Mouse (Mus musculus) embryonic fibroblast, embryonic 13.5 days (primary cell): ENCODE data around the gene Hoxb8. TPM values are rescaled to one million over a fixed set of nuclear protein-coding genes. Genes with fewer than 3 reads are reported as not detected.
A peak's percentile ranks its signal among the peaks of the same experiment; 100 is the strongest.

Experiments used
- H3K27ac ChIP-seq: 2 replicates; pipeline ENCODE4 v1.5.1; 2012; ENCODE audit warnings: low read length, control low read depth, inconsistent platforms; ENCODE audit not compliant: insufficient read depth
- H3K4me1 ChIP-seq: 2 replicates; pipeline ENCODE4 v1.6.1; 2011; ENCODE audit warnings: low read length; ENCODE audit not compliant: control insufficient read depth, insufficient read depth
- H3K4me3 ChIP-seq: 2 replicates; pipeline ENCODE4 v1.5.1; 2011; ENCODE audit warnings: mild to moderate bottlenecking, control low read depth, low read length; ENCODE audit not compliant: insufficient read depth
- CTCF ChIP-seq: IDR thresholded peaks from 2 replicates; pipeline ENCODE4 v1.5.1; 2011; ENCODE audit warnings: mild to moderate bottlenecking, control low read depth, low read length, moderate library complexity, borderline replicate concordance; ENCODE audit not compliant: insufficient read depth
- POLR2A ChIP-seq: IDR thresholded peaks from 2 replicates; pipeline ENCODE4 v1.6.1; 2011; ENCODE audit warnings: low read depth, mild to moderate bottlenecking, control low read depth, low read length, moderate library complexity
- polyA plus RNA-seq: library from polyadenylated mRNA; stranded (reverse); fragments of >200 nt; gene quantifications from 2 replicates; pipeline ENCODE4 v1.2.4, GENCODE M21; 2011; ENCODE audit warnings: low read depth; ENCODE audit not compliant: missing spikeins, insufficient read length

Gene Hoxb8
- polyA plus RNA-seq, 1 experiment, result 11.7 TPM

DNA sequence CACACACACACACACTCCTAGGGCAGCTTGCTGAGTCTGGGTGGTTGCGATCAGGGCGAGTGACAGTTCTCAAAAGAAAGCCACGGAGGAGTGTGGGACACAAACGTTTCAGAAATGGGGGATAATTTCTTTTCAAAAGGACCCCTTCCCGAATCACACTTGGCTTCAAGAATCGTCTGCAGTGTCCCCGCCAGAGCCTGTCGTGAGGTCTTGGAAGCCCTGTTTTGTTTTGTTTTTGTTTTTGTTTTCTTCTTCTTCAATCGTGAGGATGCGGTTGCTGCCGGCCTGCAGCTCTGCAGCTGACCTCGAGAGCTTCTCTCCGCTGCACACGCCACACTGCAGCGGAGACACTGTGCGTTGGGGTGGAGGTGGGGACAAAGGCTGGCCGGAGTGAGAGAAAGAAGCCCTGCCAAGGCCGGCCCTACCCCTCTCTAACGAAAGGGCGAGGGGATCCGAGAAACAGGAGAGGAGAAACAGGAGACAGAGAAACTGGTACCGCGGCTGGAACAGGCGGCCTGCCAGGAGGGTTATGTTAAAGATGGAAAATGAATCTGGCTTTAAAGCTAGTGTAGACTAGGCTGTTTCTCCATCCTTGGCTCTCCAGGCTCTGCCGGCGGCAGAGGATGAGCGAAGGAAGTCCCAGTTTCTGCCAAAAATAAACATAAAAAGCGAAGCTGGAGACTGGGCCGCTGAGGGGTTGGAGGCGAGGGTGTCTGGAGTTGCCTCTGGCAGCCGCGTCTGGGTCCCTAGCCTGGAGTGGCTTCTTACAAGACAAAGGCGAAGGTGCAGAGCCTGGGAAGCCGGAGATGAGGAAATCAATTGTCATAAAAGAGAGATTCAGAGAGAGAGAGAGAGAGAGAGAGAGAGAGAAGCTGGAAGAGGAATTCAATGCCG lies 4.3 kb upstream of the Hoxb8 start:
- H3K27ac ChIP-seq, result peak overlapping the region; percentile 55
- H3K4me1 ChIP-seq, result no peaks in the 10 kb centered on the region
- no peak for TF ChIP-seq POLR2A
- TF ChIP-seq CTCF, result no peak
- no peak overlapping the region for H3K4me3 ChIP-seq

DNA sequence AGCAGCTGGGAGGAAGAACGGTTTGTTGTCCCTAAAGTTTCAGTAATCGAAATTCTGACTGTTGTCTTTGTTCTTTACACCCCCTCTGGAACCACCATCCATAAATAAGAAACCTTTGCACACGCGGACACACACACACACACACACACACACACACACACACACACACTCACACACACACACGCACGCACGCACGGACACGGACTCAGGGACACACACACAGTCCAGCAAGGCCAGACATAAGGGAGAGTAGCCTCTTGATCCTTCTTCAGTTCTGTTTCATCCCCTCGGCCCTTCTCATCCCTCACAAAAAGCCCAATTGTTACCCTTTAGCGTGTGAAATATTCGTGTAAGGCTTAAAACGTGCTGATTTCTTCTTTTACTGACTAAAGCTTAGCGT lies 3.4 kb upstream of the Hoxb8 start:
- Histone ChIP-seq H3K4me3 (no peak overlapping the region), H3K27ac (peak overlapping the region; percentile 55), H3K4me1 (no peaks in the 10 kb centered on the region)
- TF ChIP-seq POLR2A (no peak), CTCF (no peak)

DNA sequence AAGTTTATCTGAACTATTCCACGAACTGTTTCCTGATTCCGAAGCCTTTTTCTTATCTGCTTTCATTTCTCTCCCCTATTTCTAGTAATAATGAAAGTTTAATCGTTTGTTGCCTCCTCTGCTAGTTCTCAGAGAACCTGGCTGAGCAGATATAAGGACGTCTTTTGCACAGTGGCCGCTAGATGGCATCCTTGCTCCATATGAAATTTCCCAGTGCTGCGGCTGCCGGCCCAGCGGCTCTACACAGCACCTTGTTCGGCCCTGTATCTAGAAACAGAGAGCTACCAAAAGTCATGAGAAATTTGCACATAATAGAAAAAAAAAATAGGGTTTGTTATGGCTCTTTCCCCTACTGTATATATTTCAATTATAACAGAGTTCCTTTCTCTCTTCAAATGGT lies 2.9 kb upstream of the Hoxb8 start:
- Histone ChIP-seq H3K4me3 (no peak overlapping the region), H3K27ac (no peak overlapping the region), H3K4me1 (no peaks in the 10 kb centered on the region)
- 0 out of 2 replicates have a peak, but pooled peaks have one; percentile 29 for TF ChIP-seq CTCF
- TF ChIP-seq POLR2A, result no peak

DNA sequence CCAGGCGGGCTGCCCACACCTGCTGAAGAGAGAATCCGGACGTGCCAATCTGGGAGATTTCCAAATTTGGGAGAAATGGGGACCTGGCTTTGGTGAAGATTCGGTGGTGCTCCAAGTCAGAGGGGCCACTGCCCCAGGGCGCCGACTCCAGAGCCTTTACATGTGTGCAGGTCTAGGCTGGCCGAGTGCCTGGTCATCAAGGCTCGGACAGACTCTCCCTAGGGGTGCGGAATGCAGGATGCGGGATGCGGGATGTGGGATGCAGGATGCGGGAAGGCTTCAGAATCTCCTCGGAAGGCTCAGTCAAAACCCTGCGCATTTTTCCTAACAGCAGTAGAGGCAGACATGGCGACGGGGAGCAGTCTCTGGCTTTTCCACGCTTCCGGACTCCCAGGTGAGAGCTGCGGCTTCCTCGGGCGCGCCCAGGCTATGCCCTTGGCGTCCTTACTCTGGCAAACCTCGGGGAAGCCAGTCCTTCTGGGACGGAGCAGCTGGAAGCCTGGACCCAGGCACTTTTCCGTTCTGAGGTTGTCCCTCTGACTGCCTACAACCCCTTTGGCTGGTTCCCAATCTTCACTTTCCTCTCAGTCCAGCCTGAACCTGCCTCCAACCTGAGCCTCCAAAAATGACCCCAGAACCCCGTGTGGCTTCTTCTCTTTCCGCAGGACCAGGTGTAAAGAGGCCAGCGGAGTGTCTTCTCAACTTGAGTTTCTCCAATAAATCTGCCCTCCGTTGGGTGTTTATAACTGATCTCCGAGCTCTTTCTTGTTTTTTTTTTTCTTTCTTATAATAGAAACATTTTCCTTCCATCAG lies 2.1 kb upstream of the Hoxb8 start:
- no peak overlapping the region for H3K4me3 ChIP-seq
- TF ChIP-seq POLR2A, result no peak
- no peaks in the 10 kb centered on the region for H3K4me1 ChIP-seq
- no peak overlapping the region for H3K27ac ChIP-seq

DNA sequence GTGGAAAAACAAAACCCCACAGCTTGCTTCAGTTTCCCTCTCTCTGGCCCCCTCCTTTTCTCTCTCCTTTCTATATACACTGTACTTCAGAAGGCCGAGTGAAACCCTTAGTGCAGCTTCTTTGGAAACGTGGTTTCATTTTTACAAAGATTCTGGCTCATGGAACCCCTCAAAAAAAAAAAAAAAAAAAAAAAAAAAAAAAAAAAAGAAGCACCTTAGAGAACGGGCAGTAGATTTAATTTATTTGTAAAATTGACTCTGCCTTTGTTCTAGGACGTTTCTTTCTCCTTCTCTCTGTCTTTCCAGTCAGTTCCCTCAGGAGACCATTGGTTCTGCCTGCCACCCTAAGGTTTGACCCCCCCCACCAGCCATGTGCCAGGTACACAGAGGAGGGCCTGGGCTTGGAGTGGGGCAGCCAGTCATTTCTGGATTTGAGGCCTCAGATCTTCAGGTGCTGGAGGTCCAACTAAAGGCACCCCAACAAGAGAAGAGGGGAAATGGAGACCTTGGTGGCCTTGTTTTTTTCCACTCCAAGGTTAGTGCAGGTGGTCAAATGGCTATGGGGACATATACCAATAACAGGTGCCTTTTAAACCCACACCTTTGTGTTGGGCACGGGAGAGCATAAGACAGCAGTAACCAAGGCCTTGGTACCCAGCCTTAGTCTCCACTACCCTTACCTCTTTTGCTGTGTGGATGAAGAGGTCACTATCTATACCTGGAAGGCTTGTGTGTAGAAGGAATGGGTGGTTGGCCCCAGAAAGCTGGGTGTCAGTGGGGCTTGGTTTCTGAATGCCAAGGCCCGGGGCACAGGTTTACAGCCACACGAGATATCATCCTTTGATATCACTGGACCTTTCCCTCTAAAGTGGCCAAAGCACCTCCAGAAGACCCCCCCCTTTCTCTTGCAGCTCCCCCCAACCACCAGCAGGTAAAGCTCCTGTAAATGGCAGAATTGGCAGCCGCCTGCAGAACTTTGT lies 1.0 kb upstream of the Hoxb8 start:
- Histone ChIP-seq H3K27ac (no peak overlapping the region), H3K4me1 (no peaks in the 10 kb centered on the region), H3K4me3 (no peak overlapping the region)
- TF ChIP-seq CTCF, result no peak
- TF ChIP-seq POLR2A, result no peak

DNA sequence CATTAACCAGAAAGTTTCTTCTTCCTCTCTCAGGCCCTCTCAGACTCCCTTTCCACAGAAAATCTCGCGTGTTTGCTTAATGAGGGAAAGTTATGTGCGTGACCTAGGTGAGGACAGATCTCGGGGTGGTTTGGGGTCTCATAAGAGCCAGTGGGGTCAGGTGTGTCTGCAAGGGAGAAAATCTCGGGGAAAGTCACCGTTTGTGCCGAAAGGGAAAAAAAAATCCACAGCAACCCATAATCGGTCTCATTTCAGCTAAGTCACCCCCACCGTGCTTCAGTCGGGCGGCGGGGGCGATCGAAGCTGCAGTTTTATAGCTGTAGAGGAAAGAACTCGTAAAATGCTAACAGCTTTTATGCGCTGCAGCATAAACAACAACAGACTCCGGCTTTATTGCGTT lies 309 bp upstream of the Hoxb8 start:
- Histone ChIP-seq H3K27ac (no peak overlapping the region), H3K4me1 (no peaks in the 10 kb centered on the region), H3K4me3 (no peak overlapping the region)
- no peak for TF ChIP-seq POLR2A
- no peak for TF ChIP-seq CTCF

DNA sequence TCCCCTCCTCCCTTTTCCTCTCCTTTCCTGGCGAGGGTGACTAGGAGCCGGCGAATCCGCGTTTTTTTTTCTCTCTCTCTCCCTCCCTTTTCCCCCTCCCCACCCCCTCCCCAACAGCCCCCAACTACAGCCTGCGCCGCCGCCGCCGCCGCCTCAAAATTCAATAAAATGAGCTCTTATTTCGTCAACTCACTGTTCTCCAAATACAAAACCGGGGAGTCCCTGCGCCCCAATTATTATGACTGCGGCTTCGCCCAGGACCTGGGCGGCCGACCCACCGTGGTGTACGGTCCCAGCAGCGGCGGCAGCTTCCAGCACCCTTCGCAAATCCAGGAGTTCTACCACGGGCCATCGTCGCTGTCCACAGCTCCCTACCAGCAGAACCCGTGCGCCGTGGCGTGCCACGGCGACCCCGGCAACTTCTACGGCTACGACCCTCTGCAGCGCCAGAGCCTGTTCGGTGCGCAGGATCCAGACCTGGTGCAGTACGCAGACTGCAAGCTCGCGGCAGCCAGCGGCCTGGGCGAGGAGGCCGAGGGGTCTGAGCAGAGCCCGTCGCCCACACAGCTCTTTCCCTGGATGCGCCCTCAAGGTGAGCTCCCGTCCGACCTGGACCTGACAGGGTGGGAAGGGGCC lies 1.2 kb downstream of the Hoxb8 start:
- Histone ChIP-seq H3K4me1 (no peaks in the 10 kb centered on the region), H3K4me3 (peak overlapping the region; percentile 53)

DNA sequence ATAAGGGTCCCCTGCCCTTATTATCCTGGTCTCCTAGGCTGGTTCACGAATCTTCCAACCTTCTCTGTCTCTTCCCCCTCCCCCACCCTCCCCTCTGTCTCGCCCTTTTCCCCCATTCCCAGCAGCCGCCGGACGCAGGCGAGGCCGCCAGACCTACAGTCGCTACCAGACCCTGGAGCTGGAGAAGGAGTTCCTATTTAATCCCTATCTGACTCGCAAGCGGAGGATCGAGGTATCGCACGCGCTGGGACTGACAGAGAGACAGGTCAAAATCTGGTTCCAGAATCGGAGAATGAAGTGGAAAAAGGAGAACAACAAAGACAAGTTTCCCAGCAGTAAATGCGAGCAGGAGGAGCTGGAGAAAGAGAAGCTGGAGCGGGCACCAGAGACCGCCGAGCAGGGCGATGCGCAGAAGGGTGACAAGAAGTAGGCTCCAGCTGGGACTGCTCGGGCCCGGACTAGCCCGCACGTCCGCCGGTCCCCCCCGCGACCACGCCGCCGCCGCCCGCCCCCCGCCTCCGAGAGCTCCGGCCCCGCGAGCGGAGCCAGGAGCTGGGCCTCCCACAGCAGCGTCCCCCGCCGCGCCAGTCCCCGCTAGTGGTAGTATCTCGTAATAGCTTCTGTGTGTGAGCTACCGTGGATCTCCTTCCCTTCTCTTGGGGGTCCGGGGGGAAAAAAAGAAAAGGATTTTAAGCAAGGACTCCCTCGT lies 2.5 kb downstream of the Hoxb8 start:
- peak overlapping the region; percentile 94 for H3K27ac ChIP-seq
- no peak; the same call in 1 of the 2 replicates for TF ChIP-seq POLR2A
- no peak for TF ChIP-seq CTCF
- peak overlapping the region; percentile 49 for H3K4me3 ChIP-seq
- H3K4me1 ChIP-seq, result no peaks in the 10 kb centered on the region

More for the DNA sequence above, 1.2 kb downstream of the Hoxb8 start:
- no peak for TF ChIP-seq POLR2A
- TF ChIP-seq CTCF, result no peak
- peak overlapping the region; percentile 1; the same call in 1 of the 2 replicates for H3K27ac ChIP-seq
